Mouse (Mus musculus) CH12.LX (cell line): Measurements from ENCODE around the gene Lgals4. TPM values are rescaled to one million over a fixed set of nuclear protein-coding genes. Genes with fewer than 3 reads are reported as not detected.

Experiments
- DNase-seq: peaks from one replicate; pipeline ENCODE4 v3.0.0-alpha.2; 2013; ENCODE audit errors: extremely low read depth
- H3K27ac ChIP-seq: 2 replicates; pipeline ENCODE4 v1.5.1; 2012; ENCODE audit warnings: low read depth, mild to moderate bottlenecking, control low read depth, moderate library complexity; ENCODE audit not compliant: insufficient read depth
- H3K27me3 ChIP-seq: replicated peaks from 2 replicates; pipeline ENCODE3; 2012; ENCODE audit warnings: inconsistent platforms
- H3K36me3 ChIP-seq, 2 experiments: replicated peaks in 1 of 2; 2 replicates each; pipeline versions ENCODE3 to v1.6.1; 2012; ENCODE audit warnings: inconsistent platforms in 1 of 2, low read length in 1 of 2, mild to moderate bottlenecking in 1 of 2, mixed read lengths in 1 of 2, moderate library complexity in 1 of 2; ENCODE audit not compliant: control insufficient read depth in 1 of 2, insufficient read depth in 1 of 2
- H3K4me1 ChIP-seq, 2 experiments: 2 replicates each; pipeline ENCODE4 v1.6.1; 2012; ENCODE audit warnings: inconsistent platforms in 1 of 2, moderate library complexity in 1 of 2; ENCODE audit not compliant: insufficient read depth in 2 of 2, control insufficient read depth in 1 of 2
- H3K4me2 ChIP-seq: 2 replicates; pipeline ENCODE4 v1.6.1; 2012; ENCODE audit warnings: low read depth, mild to moderate bottlenecking, control low read depth; ENCODE audit not compliant: poor library complexity, insufficient read depth, severe bottlenecking
- H3K4me3 ChIP-seq, 3 experiments: fragments of 150-350 bp in 1 of 3; sonication (generic) in 1 of 3; replicated peaks in 1 of 3; 2 replicates each; pipeline versions ENCODE3 to v1.5.1; 2011 to 2012; ENCODE audit warnings: low read depth in 2 of 3, low read length in 2 of 3, mild to moderate bottlenecking in 2 of 3, moderate library complexity in 2 of 3, control low read depth in 1 of 3, improper control_type of control experiment in 1 of 3, inconsistent platforms in 1 of 3, mixed read lengths in 1 of 3; ENCODE audit not compliant: poor library complexity in 1 of 3
- H3K79me2 ChIP-seq: replicated peaks from 2 replicates; pipeline ENCODE4 v1.6.1; 2012; ENCODE audit warnings: mild to moderate bottlenecking, moderate library complexity; ENCODE audit not compliant: control insufficient read depth, poor library complexity, insufficient read depth, severe bottlenecking; ENCODE audit errors: extremely low read depth
- H3K9ac ChIP-seq: 2 replicates; pipeline ENCODE4 v1.6.1; 2012; ENCODE audit warnings: low read depth, mild to moderate bottlenecking, control low read depth, moderate library complexity; ENCODE audit not compliant: insufficient read depth
- H3K9me3 ChIP-seq: replicated peaks from 2 replicates; pipeline ENCODE3; 2012; ENCODE audit warnings: low read length, inconsistent platforms, mixed read lengths
- BHLHE40 ChIP-seq: IDR thresholded peaks from 2 replicates; pipeline ENCODE4 v1.6.1; 2011; ENCODE audit warnings: mild to moderate bottlenecking, low read depth, low read length, improper control_type of control experiment
- CHD1 ChIP-seq: IDR thresholded peaks from 2 replicates; pipeline ENCODE4 v1.6.1; 2012; ENCODE audit warnings: low read depth, low read length, improper control_type of control experiment, inconsistent platforms
- CHD2 ChIP-seq: IDR thresholded peaks from 2 replicates; pipeline ENCODE4 v1.6.1; 2011; ENCODE audit warnings: low read length, improper control_type of control experiment
- E2F4 ChIP-seq: IDR thresholded peaks from 2 replicates; pipeline ENCODE4 v1.6.1; 2011; ENCODE audit warnings: low read depth, low read length, improper control_type of control experiment; ENCODE audit not compliant: insufficient replicate concordance
- ELF1 ChIP-seq: IDR thresholded peaks from 2 replicates; pipeline ENCODE4 v1.6.1; 2014; ENCODE audit warnings: low read depth, mild to moderate bottlenecking, inconsistent platforms, low read length, improper control_type of control experiment
- EP300 ChIP-seq: IDR thresholded peaks from 2 replicates; pipeline ENCODE4 v1.6.1; 2011; ENCODE audit warnings: low read length, improper control_type of control experiment
- ETS1 ChIP-seq: conservative IDR thresholded peaks from 2 replicates; pipeline ENCODE4 v1.6.1; 2012; ENCODE audit warnings: low read depth, mild to moderate bottlenecking, inconsistent platforms, low read length, improper control_type of control experiment, moderate library complexity
- GABPA ChIP-seq: IDR thresholded peaks from 2 replicates; pipeline ENCODE4 v1.6.1; 2012; ENCODE audit warnings: low read depth, low read length, improper control_type of control experiment, inconsistent platforms; ENCODE audit not compliant: insufficient replicate concordance
- HCFC1 ChIP-seq: IDR thresholded peaks from 2 replicates; pipeline ENCODE4 v1.6.1; 2012; ENCODE audit warnings: low read depth, mild to moderate bottlenecking, inconsistent platforms, low read length, improper control_type of control experiment
- IRF4 ChIP-seq: IDR thresholded peaks from 2 replicates; pipeline ENCODE4 v1.6.1; 2014; ENCODE audit warnings: low read depth, mild to moderate bottlenecking, inconsistent platforms, low read length, improper control_type of control experiment
- JUN ChIP-seq: IDR thresholded peaks from 2 replicates; pipeline ENCODE4 v1.6.1; 2011; ENCODE audit warnings: low read depth, mild to moderate bottlenecking, low read length, improper control_type of control experiment, moderate library complexity; ENCODE audit not compliant: insufficient read depth
- JUND ChIP-seq: conservative IDR thresholded peaks from 2 replicates; pipeline ENCODE4 v1.6.1; 2011; ENCODE audit warnings: low read depth, low read length, improper control_type of control experiment
- KAT2A ChIP-seq: IDR thresholded peaks from 2 replicates; pipeline ENCODE4 v1.6.1; 2012; ENCODE audit warnings: low read length, improper control_type of control experiment, inconsistent platforms; ENCODE audit not compliant: insufficient replicate concordance
- MAFK ChIP-seq: IDR thresholded peaks from 2 replicates; pipeline ENCODE4 v1.6.1; 2011; ENCODE audit warnings: low read length, improper control_type of control experiment; ENCODE audit not compliant: insufficient replicate concordance
- MAX ChIP-seq: IDR thresholded peaks from 2 replicates; pipeline ENCODE4 v1.6.1; 2011; ENCODE audit warnings: low read length, improper control_type of control experiment
- MEF2A ChIP-seq: IDR thresholded peaks from 2 replicates; pipeline ENCODE4 v1.6.1; 2014; ENCODE audit warnings: low read depth, mild to moderate bottlenecking, inconsistent platforms, low read length, improper control_type of control experiment, borderline replicate concordance
- MXI1 ChIP-seq: IDR thresholded peaks from 2 replicates; pipeline ENCODE4 v1.6.1; 2011; ENCODE audit warnings: mild to moderate bottlenecking, low read depth, low read length, improper control_type of control experiment
- MYC ChIP-seq: IDR thresholded peaks from 2 replicates; pipeline ENCODE4 v1.6.1; 2011; ENCODE audit warnings: low read depth, mild to moderate bottlenecking, improper control_type of control experiment, low read length
- NELFE ChIP-seq: IDR thresholded peaks from 2 replicates; pipeline ENCODE4 v1.6.1; 2011; ENCODE audit warnings: low read depth, low read length, improper control_type of control experiment
- NRF1 ChIP-seq: IDR thresholded peaks from 2 replicates; pipeline ENCODE4 v1.6.1; 2014; ENCODE audit warnings: low read depth, mild to moderate bottlenecking, inconsistent platforms, low read length, improper control_type of control experiment, moderate library complexity
- PAX5 ChIP-seq: IDR thresholded peaks from 2 replicates; pipeline ENCODE4 v1.6.1; 2012; ENCODE audit warnings: low read length, inconsistent platforms, mixed read lengths
- POLR2A ChIP-seq: IDR thresholded peaks from 2 replicates; pipeline ENCODE4 v1.6.1; 2011; ENCODE audit warnings: low read depth, mild to moderate bottlenecking, improper control_type of control experiment, low read length
- POLR2AphosphoS2 ChIP-seq: IDR thresholded peaks from 2 replicates; pipeline ENCODE4 v1.6.1; 2011; ENCODE audit warnings: low read depth, low read length, improper control_type of control experiment
- RAD21 ChIP-seq: IDR thresholded peaks from 2 replicates; pipeline ENCODE4 v1.6.1; 2011; ENCODE audit warnings: low read depth, mild to moderate bottlenecking, low read length, improper control_type of control experiment, moderate library complexity
- SIN3A ChIP-seq: IDR thresholded peaks from 2 replicates; pipeline ENCODE4 v1.6.1; 2012; ENCODE audit warnings: low read length, improper control_type of control experiment, inconsistent platforms
- SMC3 ChIP-seq: IDR thresholded peaks from 2 replicates; pipeline ENCODE4 v1.6.1; 2011; ENCODE audit warnings: low read depth, low read length, improper control_type of control experiment
- TBP ChIP-seq: conservative IDR thresholded peaks from 2 replicates; pipeline ENCODE4 v1.6.1; 2011; ENCODE audit warnings: low read depth, low read length, improper control_type of control experiment
- TCF12 ChIP-seq: IDR thresholded peaks from 2 replicates; pipeline ENCODE4 v1.6.1; 2014; ENCODE audit warnings: low read depth, mild to moderate bottlenecking, inconsistent platforms, low read length, improper control_type of control experiment
- UBTF ChIP-seq: IDR thresholded peaks from 2 replicates; pipeline ENCODE4 v1.6.1; 2012; ENCODE audit warnings: low read depth, mild to moderate bottlenecking, inconsistent platforms, low read length, improper control_type of control experiment, moderate library complexity
- USF1 ChIP-seq: IDR thresholded peaks from 2 replicates; pipeline ENCODE4 v1.6.1; 2014; ENCODE audit warnings: low read depth, mild to moderate bottlenecking, inconsistent platforms, low read length, improper control_type of control experiment
- ZC3H11A ChIP-seq: IDR thresholded peaks from 2 replicates; pipeline ENCODE4 v1.6.1; 2012; ENCODE audit warnings: low read depth, mild to moderate bottlenecking, inconsistent platforms, low read length, improper control_type of control experiment
- ZKSCAN1 ChIP-seq: IDR thresholded peaks from 2 replicates; pipeline ENCODE4 v1.6.1; 2012; ENCODE audit warnings: low read depth, inconsistent platforms, low read length, improper control_type of control experiment, borderline replicate concordance
- ZMIZ1 ChIP-seq: IDR thresholded peaks from 2 replicates; pipeline ENCODE4 v1.6.1; 2012; ENCODE audit warnings: low read depth, mild to moderate bottlenecking, inconsistent platforms, low read length, improper control_type of control experiment
- dilution Hi-C: fragments of 300-500 bp; cut with MboI; formaldehyde crosslinking; loops from 2 replicates; pipeline ENCODE4 v1.14.3; 2020; ENCODE audit warnings: low sequenced_read_pairs; ENCODE audit not compliant: extremely low pct_unique_long_range_greater_than_20kb, extremely low pct_ligation_motif_present
- in situ Hi-C: fragments of 300-500 bp; cut with MboI; formaldehyde crosslinking; loops from 3 replicates; pipeline ENCODE4 v1.14.3; 2019; ENCODE audit warnings: low sequenced_read_pairs, low pct_ligation_motif_present, low pct_unique_long_range_greater_than_20kb, mixed read lengths
- polyA plus RNA-seq: library from polyadenylated mRNA; unstranded; fragments of >175 nt; gene quantifications from 2 replicates; pipeline ENCODE4 v1.2.1, GENCODE M21; 2012; ENCODE audit warnings: low read depth; ENCODE audit not compliant: insufficient read length
- total RNA-seq, 2 experiments: library from RNA; depleted of rRNA; stranded (reverse); fragments of 300-350 nt in 1 of 2; fragments of >200 nt in 1 of 2; gene quantifications; 2 replicates each; pipeline ENCODE4 v1.2.3; 2012 to 2014

Gene Lgals4
- total and polyA plus RNA-seq, 3 experiments, result 2.6 to 7.0 (median 6.5) TPM

GRCm38 (mm10) chr7:28824941-28825685 lies 8.5 kb upstream of the Lgals4 start, which contains the start of gene Ech1 (continued):
- TF ChIP-seq MEF2A (peak; percentile 46; the same call in 1 of the 2 replicates), MYC (peak; percentile 69), GABPA (no peak; the same call in 1 of the 2 replicates), ZMIZ1 (peak; percentile 87), JUN (no peak)

DNA sequence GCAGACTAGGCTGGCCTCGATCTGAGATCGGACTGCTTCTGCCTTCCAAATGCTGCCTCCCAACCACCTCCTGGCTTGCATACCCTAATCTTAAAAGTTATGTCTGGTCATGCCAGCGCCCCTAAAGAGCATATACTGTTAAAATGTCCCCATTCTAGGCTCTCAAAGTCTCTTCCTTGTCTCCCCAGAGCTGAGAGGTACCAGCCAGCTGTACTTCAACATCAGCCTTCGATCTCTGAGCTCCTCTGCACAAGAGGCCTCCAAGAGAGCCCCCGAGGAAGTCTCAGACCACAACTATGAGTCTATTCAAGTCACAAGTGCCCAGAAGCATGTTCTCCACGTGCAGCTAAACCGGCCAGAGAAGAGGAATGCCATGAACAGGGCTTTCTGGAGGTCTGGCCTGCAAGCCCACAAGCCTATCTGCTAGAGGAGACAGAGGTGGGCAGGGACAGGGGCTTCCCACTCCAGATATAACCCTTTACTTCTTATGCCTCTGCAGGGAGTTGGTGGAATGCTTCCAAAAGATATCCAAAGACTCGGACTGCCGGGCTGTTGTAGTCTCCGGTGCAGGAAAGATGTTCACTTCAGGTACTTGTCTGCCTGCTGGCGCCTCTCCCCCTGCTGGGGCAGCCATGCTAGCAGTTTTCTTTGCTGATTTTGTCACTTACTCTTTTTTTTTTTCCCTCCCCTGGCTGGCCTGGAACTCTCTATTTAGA lies 7.8 kb upstream of the Lgals4 start:
- H3K9me3 ChIP-seq, result peaks cover 7% of the 10 kb centered on the region
- H3K36me3 ChIP-seq, result peaks cover 33 to 45% of the 10 kb centered on the region in 2 experiments
- DNase-seq, result no peak
- peak overlapping the region; percentile 26 for H3K27ac ChIP-seq
- H3K27me3 ChIP-seq, result no peaks in the 10 kb centered on the region
- in situ Hi-C loops (loop anchor here (5.0 kb wide), 1 partner anchor 41 kb away; no protein-coding TSS in a partner anchor), dilution Hi-C loops (no loop called here)
- peak overlapping the region; percentile 58 for H3K4me2 ChIP-seq
- H3K4me1 ChIP-seq, result peaks cover 15 to 49% of the 10 kb centered on the region in 2 experiments
- H3K9ac ChIP-seq, result peak overlapping the region; percentile 78
- peak overlapping the region; percentile 56 to 58 (median 57) for H3K4me3 ChIP-seq
- H3K79me2 ChIP-seq, result 0 out of 2 replicates have a peak, but pooled peaks cover 2% of the 10 kb centered on the region
- no peak for TF ChIP-seq ETS1
- peak; percentile 32; the same call in 1 of the 2 replicates for TF ChIP-seq MXI1
- no peak for TF ChIP-seq KAT2A
- TF ChIP-seq ZC3H11A, result no peak
- no peak for TF ChIP-seq USF1
- TF ChIP-seq E2F4, result no peak
- peak; percentile 43; the same call in 1 of the 2 replicates for TF ChIP-seq MAX
- TF ChIP-seq GABPA, result no peak
- no peak for TF ChIP-seq MEF2A
- TF ChIP-seq NELFE, result 0 out of 2 replicates have a peak, but pooled peaks have one; percentile 22
- TF ChIP-seq UBTF, result 0 out of 2 replicates have a peak, but pooled peaks have one; percentile 36
- TF ChIP-seq TCF12, result no peak
- TF ChIP-seq CHD2, result no peak
- no peak; the same call in 1 of the 2 replicates for TF ChIP-seq CHD1
- TF ChIP-seq ZMIZ1, result 0 out of 2 replicates have a peak, but pooled peaks have one; percentile 32
- TF ChIP-seq HCFC1, result no peak
- peak; percentile 46 for TF ChIP-seq SMC3
- no peak for TF ChIP-seq EP300
- no peak; the same call in 1 of the 2 replicates for TF ChIP-seq RAD21
- TF ChIP-seq PAX5, result no peak
- TF ChIP-seq POLR2A, result peak; percentile 36
- TF ChIP-seq TBP, result no peak
- TF ChIP-seq ZKSCAN1, result no peak
- peak; percentile 41; the same call in 1 of the 2 replicates for TF ChIP-seq SIN3A
- TF ChIP-seq POLR2AphosphoS2, result no peak
- TF ChIP-seq MYC, result no peak
- TF ChIP-seq JUND, result no peak
- TF ChIP-seq NRF1, result peak; percentile 43
- TF ChIP-seq ELF1, result 0 out of 2 replicates have a peak, but pooled peaks have one; percentile 9
- TF ChIP-seq MAFK, result no peak
- TF ChIP-seq IRF4, result no peak
- no peak for TF ChIP-seq JUN
- TF ChIP-seq BHLHE40, result peak; percentile 67
